Mouse (Mus musculus): ENCODE measurements around the gene Ppp1ca. TPM values are rescaled to one million over a fixed set of nuclear protein-coding genes. Genes with fewer than 3 reads are reported as not detected.

Ppp1ca gene
- polyA plus RNA-seq (2014; fragmentation: Nextera tagmentation; extraction: Ambion mirVana): 987 and 1,041 TPM in 2 replicates

DNA sequence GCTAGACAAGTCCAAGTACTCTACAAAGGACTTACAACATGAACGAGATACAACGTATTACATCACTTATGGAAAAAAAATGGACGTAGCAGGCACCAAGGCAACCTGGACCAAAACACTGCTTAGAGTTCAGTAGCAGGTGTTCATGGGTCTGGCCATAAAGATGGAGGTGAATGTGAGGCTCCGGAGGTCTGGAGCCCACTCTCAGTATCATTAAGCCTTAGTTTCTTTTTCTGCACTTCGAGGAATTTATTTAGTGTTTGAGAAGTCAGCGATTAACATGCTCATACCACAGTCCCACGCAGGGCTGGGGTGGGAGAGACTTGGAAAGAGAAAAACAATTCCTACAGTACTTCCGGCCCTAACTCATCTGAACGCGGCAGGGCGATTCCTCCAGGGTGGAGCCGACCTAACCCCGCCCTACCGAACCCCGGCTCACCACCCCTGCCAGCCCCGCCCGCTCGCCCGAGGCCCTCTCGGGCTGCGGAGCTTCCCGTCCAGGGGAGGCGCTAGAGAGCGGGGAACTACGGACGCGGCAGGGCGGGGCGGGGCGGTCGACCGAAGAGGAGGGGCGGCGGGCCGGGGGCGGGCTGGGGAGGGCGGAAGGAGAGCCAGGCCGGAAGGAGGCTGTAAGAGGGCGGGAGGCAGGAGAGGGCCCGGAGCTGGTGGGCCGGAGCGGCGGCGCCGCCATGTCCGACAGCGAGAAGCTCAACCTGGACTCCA is at the start of gene Ppp1ca:
Gene Ppp1ca, plus strand, starts transcription at position 538 of the 723 bp plus-strand sequence.
- no peaks in the 10 kb centered on the region for H3K9me3 ChIP-seq (ENCODE audit: control insufficient read depth, low read length)
- 4% methylated on average over 41 of the region's 47 CpGs for WGBS
- no peaks in the 10 kb centered on the region for H3K27me3 ChIP-seq (ENCODE audit: control insufficient read depth, insufficient read depth, low read length)
- peak; percentile 93 for ATAC-seq (ENCODE audit: low FRiP score, low TSS enrichment)
- H3K4me2 ChIP-seq (replicated peaks; ENCODE audit: low read depth, low read length): peak within 1 kb of the TSS; percentile 93
- H3K36me3 ChIP-seq (ENCODE audit: control insufficient read depth, insufficient read depth, low read length): peaks cover 37% of the 10 kb centered on the region
- H3K9ac ChIP-seq (ENCODE audit: low read depth, low read length): peak within 1 kb of the TSS; percentile 97
- H3K4me1 ChIP-seq (ENCODE audit: control insufficient read depth, insufficient read depth, low read length): peaks cover 29% of the 10 kb centered on the region
- peak within 1 kb of the TSS; percentile 97 for H3K4me3 ChIP-seq (ENCODE audit: low read length)
- peak within 1 kb of the TSS; percentile 98 for H3K27ac ChIP-seq (ENCODE audit: low read depth, low read length)

DNA sequence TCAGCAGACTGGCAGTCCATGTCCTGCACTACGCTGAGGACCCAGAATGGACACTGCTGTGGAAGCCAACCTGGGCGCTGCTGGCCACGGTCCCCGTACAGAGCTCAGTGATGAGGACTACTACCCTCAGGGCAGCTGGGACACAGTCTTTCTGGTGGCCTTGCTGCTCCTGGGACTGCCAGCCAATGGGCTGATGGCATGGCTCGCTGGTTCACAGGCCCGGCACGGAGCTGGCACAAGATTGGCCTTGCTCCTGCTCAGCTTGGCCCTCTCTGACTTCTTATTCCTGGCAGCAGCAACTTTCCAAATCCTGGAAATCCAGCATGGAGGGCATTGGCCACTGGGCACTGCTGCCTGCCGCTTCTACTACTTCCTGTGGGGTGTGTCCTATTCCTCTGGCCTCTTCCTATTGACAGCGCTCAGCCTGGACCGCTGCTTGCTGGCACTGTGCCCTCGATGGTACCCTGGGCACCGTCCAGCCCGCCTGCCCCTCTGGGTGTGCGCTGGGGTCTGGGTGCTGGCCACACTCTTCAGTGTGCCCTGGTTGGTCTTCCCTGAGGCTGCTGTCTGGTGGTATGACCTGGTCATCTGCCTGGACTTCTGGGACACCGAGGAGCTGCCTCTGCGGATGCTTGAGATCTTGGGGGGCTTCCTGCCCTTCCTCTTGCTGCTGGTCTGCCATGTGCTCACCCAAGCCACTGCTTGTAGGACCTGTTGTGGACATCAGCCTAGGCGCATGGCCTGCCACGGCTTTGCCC is 49.3 kb upstream of the Ppp1ca start:
- Histone ChIP-seq H3K4me2 (replicated peaks; ENCODE audit: low read depth, low read length) (no peak overlapping the region), H3K4me3 (ENCODE audit: low read length) (no peak overlapping the region), H3K9me3 (ENCODE audit: control insufficient read depth, low read length) (no peaks in the 10 kb centered on the region), H3K27ac (ENCODE audit: low read depth, low read length) (no peak overlapping the region), H3K9ac (ENCODE audit: low read depth, low read length) (no peak overlapping the region), H3K36me3 (ENCODE audit: control insufficient read depth, insufficient read depth, low read length) (no peaks in the 10 kb centered on the region), H3K4me1 (ENCODE audit: control insufficient read depth, insufficient read depth, low read length) (peaks cover under 1% of the 10 kb centered on the region), H3K27me3 (ENCODE audit: control insufficient read depth, insufficient read depth, low read length) (no peaks in the 10 kb centered on the region)
- WGBS: 92% methylated on average over 18 of the region's 18 CpGs
- ATAC-seq (ENCODE audit: low FRiP score, low TSS enrichment): no peak

DNA sequence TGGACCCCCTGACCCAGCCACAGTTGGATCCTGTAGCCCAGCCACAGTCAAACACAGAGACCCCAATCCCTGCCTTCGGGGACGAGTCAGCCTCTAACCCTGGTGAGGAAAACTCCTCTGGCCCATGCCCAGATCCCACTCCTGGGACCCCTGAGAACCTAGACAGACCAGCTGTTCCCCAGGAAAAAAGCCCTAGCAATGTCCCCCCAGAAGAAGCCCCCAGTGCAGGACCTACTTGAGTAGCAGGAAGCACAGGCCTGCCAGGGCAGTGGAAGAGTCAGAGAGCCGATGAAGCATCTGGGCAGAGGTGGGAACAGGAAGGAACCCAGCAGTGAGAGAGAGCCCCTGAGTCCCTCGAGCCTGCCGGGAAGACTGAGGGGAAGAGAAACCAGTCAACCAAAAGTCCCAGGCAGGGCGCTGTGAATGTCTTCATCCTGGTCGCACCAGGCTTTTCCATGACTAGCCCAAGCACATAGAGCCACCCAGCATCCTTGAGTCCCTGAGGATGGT is 48.1 kb upstream of the Ppp1ca start, which contains the start of gene Cabp4:
Gene Cabp4, minus strand, starts transcription at position 275 of the 510 bp plus-strand sequence.
- ATAC-seq (ENCODE audit: low FRiP score, low TSS enrichment): no peak
- WGBS: 78% methylated on average over 7 of the region's 7 CpGs

DNA sequence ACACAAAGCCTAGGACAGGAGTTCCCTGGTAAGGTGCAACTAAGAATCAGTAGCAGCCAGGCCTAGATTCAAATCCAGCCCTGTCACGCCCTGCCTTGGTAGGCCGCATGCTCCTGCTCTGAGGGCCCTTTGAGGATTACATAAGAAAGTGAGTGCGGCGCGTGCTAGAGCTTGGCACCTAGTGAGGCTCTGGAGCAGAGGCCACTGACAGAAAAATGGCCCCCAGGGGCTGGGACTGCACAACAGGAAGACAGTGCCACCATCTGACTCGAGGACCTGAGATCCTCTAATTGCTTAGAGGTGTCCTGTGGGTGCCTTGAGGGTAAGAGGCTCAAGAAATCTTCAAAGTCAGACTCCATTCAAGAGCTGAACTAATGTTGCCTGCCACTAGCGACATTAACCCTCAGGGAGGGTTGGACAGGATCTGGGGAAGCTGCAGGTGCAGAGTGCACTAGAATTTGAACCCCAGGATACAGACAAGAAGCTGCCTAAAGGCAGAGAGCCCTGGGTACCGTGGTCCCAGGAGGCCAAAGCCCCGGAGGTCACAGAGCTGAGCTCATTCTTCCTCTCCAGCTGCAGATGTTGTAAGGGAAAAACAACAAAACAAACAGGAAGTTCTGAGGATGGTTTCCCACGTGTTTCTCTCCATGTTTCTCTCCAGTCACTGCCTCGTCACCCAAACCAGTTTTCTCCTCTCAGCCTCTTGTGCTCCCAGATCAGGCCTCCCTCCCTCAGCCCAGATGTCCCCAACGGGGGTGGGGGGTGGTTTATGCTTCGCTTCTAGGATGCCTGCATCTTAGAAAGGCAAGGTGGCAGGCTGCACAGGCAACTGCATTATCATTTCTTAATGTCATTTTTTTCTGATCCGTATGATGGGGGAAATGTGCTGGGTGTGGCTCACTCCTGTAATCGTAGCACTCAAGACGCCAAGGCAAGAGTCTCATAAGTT is 47.0 kb upstream of the Ppp1ca start:
- no peak overlapping the region for H3K9ac ChIP-seq (ENCODE audit: low read depth, low read length)
- H3K9me3 ChIP-seq (ENCODE audit: control insufficient read depth, low read length): no peaks in the 10 kb centered on the region
- WGBS: 81% methylated on average over 16 of the region's 16 CpGs
- no peaks in the 10 kb centered on the region for H3K36me3 ChIP-seq (ENCODE audit: control insufficient read depth, insufficient read depth, low read length)
- no peaks in the 10 kb centered on the region for H3K27me3 ChIP-seq (ENCODE audit: control insufficient read depth, insufficient read depth, low read length)
- ATAC-seq (ENCODE audit: low FRiP score, low TSS enrichment): no peak
- H3K27ac ChIP-seq (ENCODE audit: low read depth, low read length): no peak overlapping the region
- no peak overlapping the region for H3K4me3 ChIP-seq (ENCODE audit: low read length)
- no peak overlapping the region for H3K4me2 ChIP-seq (replicated peaks; ENCODE audit: low read depth, low read length)
- H3K4me1 ChIP-seq (ENCODE audit: control insufficient read depth, insufficient read depth, low read length): peaks cover 14% of the 10 kb centered on the region

More for the DNA sequence above, 48.1 kb upstream of the Ppp1ca start, which contains the start of gene Cabp4:
- Histone ChIP-seq H3K36me3 (ENCODE audit: control insufficient read depth, insufficient read depth, low read length) (no peaks in the 10 kb centered on the region), H3K27me3 (ENCODE audit: control insufficient read depth, insufficient read depth, low read length) (no peaks in the 10 kb centered on the region), H3K9me3 (ENCODE audit: control insufficient read depth, low read length) (no peaks in the 10 kb centered on the region), H3K4me1 (ENCODE audit: control insufficient read depth, insufficient read depth, low read length) (peaks cover 6% of the 10 kb centered on the region), H3K27ac (ENCODE audit: low read depth, low read length) (no peak within 1 kb of the TSS), H3K4me2 (replicated peaks; ENCODE audit: low read depth, low read length) (no peak within 1 kb of the TSS), H3K4me3 (ENCODE audit: low read length) (no peak within 1 kb of the TSS), H3K9ac (ENCODE audit: low read depth, low read length) (no peak within 1 kb of the TSS)

DNA sequence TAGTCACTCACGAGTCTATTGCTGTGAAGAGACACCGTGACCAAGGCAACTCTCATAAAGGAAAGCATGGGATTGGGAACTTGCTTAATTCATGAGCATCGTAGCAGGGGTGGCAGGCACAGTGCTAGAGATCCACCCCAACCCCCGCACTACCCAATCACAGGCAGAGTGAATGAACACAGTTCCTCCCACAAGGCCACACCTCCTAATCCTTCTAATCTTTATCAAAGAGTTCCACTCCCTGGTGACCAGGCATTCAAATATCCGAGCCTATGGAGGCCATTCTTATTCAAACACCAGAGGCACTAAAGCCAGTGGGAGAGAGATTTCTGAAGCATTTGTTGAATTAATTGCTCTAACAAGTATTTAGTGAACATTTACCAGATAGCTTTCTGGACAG is 45.9 kb upstream of the Ppp1ca start:
- peaks cover 14% of the 10 kb centered on the region for H3K4me1 ChIP-seq (ENCODE audit: control insufficient read depth, insufficient read depth, low read length)
- H3K27me3 ChIP-seq (ENCODE audit: control insufficient read depth, insufficient read depth, low read length): no peaks in the 10 kb centered on the region
- peaks cover 11% of the 10 kb centered on the region for H3K36me3 ChIP-seq (ENCODE audit: control insufficient read depth, insufficient read depth, low read length)
- H3K4me3 ChIP-seq (ENCODE audit: low read length): no peak overlapping the region
- no peak overlapping the region for H3K9ac ChIP-seq (ENCODE audit: low read depth, low read length)
- H3K27ac ChIP-seq (ENCODE audit: low read depth, low read length): no peak overlapping the region
- ATAC-seq (ENCODE audit: low FRiP score, low TSS enrichment): no peak
- H3K9me3 ChIP-seq (ENCODE audit: control insufficient read depth, low read length): no peaks in the 10 kb centered on the region
- no peak overlapping the region for H3K4me2 ChIP-seq (replicated peaks; ENCODE audit: low read depth, low read length)
- 92% methylated on average over 5 of the region's 5 CpGs for WGBS

DNA sequence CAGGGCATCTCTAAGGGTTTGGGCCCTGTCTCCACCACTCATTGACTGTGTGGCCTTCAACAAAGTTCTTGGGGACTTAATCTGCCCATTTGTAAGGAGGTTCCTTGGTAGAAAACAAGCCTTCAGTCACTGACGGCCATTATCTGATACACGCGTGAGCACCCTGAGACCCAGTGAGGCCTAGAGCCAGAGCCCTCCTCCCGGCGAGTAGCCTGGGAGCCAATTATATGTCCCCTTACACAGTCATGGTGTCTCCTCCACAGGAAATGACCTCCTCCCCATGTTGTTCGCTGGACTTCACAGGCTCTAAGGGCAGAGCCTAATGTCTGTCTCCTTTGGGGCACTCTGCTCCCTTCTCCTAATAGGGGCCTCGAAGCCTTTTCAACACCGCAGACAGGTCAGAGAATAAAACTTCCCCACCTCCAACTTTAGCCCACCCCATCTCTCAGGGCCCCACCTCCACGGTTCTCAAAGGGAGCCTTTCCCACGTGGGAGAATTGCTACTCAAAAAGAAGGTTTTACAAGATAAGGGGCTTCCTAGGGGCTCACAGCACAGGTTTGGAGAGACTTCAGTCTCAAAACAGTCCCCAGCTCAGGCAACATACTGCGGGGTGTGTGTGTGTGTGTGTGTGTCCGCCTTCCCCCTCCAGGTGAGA is 45.4 kb upstream of the Ppp1ca start:
- ATAC-seq (ENCODE audit: low FRiP score, low TSS enrichment): no peak
- Histone ChIP-seq H3K27me3 (ENCODE audit: control insufficient read depth, insufficient read depth, low read length) (no peaks in the 10 kb centered on the region), H3K4me1 (ENCODE audit: control insufficient read depth, insufficient read depth, low read length) (peaks cover 14% of the 10 kb centered on the region), H3K36me3 (ENCODE audit: control insufficient read depth, insufficient read depth, low read length) (peaks cover 16% of the 10 kb centered on the region), H3K27ac (ENCODE audit: low read depth, low read length) (no peak overlapping the region), H3K9me3 (ENCODE audit: control insufficient read depth, low read length) (no peaks in the 10 kb centered on the region), H3K4me2 (replicated peaks; ENCODE audit: low read depth, low read length) (no peak overlapping the region), H3K9ac (ENCODE audit: low read depth, low read length) (no peak overlapping the region), H3K4me3 (ENCODE audit: low read length) (no peak overlapping the region)
- WGBS: 71% methylated on average over 12 of the region's 12 CpGs

DNA sequence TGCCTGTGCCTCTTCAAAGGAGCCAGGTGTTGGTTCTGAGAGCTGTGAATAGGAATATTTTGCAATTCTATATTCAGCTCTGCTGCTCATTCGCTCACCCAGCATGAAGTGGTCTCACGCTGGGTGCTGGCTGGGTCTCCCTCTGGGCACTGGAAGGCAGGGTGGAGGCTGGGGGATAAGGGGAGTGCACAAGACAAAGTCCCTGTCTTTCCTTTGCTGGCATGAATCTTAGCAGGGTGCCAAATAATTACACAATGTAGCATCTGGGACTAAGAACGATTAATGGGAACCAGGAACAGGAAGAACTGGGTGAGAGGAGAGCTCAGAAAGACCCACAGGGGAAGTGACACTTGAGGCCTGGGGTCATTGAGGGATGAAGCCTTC is 44.9 kb upstream of the Ppp1ca start:
- H3K36me3 ChIP-seq (ENCODE audit: control insufficient read depth, insufficient read depth, low read length): peaks cover 16% of the 10 kb centered on the region

More for the DNA sequence above, 44.9 kb upstream of the Ppp1ca start:
- Histone ChIP-seq H3K27me3 (ENCODE audit: control insufficient read depth, insufficient read depth, low read length) (no peaks in the 10 kb centered on the region), H3K4me3 (ENCODE audit: low read length) (no peak overlapping the region), H3K27ac (ENCODE audit: low read depth, low read length) (no peak overlapping the region), H3K9ac (ENCODE audit: low read depth, low read length) (no peak overlapping the region), H3K4me1 (ENCODE audit: control insufficient read depth, insufficient read depth, low read length) (peaks cover 14% of the 10 kb centered on the region), H3K4me2 (replicated peaks; ENCODE audit: low read depth, low read length) (no peak overlapping the region), H3K9me3 (ENCODE audit: control insufficient read depth, low read length) (no peaks in the 10 kb centered on the region)
- WGBS: 73% methylated on average over 3 of the region's 3 CpGs
- ATAC-seq (ENCODE audit: low FRiP score, low TSS enrichment): no peak
